Mouse (Mus musculus) urinary bladder, adult 18-20 months (tissue): ENCODE measurements around the gene Celsr2.

ENCODE experiments used
- DNase-seq, 2 experiments: peaks; one replicate each; pipeline ENCODE4 v3.0.0; 2022; ENCODE audit warnings: low spot score in 2 of 2, mixed read lengths in 2 of 2

Celsr2 gene

DNA sequence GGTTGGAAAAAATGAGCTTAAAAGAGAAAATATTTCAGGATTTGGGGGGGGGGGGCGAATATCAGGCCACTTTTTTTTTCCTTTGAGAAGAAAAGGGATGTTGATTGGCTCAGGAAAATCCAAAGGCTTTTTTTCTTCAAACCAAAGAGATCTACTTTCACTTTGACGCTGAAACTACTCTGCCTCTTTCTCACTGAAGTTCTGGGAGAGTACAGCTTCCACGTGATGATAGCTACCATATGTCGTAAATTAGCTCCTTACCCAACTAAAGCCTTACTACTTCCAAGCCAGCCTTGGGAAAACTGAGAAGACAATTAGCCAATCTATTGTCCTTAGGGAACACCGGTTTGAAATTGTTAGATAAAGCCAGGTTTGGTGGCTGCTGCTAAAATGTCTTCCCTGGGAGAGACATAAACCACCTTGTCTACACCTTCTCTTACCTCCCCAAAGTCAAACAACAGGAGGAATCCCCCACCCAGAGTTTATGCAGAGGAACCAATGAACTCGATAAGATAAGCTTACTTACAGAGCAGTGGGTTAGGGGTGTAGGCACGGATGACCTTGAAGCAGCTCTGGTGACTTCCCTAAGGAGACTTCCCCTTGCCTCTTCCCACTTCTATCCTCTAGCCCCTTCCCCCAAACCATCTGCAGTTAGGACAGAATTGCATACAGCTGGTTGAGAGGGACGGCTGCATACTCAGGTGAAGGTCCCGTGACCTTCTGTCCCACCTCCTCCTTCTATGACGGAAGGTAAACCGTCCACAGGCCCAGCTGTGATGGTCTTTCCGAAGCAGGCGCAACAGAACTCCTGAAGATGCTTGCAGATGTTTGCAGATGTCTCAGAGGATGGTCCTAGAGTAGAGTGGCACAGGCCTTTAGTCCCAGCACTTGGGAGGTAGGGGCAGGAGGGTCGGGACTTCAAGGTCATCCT, 33.1 kb downstream of the Celsr2 start:
- DNase-seq: no peak

DNA sequence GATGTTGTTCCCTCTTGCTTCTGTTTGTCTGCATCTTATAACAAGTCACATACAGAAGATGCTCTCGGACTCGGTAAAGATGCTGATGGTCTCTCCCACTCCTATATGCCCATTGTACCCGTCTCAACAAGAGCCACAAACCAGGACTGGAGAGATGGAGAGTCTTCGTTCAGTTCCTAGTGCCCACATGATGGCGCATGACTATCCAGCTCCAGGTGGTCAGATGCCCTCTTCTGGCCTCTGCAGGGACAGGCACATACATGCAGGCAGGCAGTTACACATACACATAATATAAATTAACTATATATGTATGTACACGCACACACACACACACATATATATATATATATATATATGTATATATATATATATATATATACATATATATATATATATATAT, 34.7 kb downstream of the Celsr2 start:
- no peak for DNase-seq

DNA sequence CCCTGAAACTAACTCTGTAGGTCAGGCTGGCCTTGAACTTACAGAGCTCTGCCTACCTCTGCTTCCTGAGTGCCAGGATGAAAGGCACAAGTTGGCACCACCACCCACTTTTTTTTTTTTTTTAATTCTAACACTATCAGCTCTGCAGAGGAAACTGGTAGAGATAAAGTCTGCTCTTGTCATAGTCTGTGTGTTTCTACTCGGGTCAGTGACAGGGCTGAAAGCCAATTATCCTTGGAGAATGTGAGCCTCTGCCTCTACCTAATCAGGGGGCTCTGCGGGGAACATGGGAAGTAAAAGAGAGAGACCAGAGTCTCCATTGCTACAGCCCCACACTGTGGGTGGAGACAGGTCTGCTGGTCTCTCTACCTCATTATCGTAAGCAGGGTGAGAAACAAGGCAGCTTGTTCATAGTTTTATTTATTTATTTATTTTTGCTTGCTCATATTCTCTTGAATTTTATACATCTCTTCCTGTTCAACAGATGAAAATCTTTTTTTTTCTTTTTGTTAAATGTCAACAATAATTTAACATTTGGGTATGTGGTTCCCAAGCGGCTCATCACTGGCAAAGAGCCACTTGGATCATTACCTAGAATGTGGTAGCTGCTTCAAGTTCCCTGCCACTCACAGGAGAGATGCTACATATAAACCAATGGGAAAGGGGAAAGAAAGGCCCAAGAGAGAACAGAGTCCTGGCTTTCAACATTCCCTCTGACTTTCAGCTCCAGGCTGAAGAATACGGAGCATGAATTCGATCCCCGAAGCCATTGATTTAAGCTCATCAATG, 36.3 kb downstream of the Celsr2 start:
- no peak for DNase-seq

DNA sequence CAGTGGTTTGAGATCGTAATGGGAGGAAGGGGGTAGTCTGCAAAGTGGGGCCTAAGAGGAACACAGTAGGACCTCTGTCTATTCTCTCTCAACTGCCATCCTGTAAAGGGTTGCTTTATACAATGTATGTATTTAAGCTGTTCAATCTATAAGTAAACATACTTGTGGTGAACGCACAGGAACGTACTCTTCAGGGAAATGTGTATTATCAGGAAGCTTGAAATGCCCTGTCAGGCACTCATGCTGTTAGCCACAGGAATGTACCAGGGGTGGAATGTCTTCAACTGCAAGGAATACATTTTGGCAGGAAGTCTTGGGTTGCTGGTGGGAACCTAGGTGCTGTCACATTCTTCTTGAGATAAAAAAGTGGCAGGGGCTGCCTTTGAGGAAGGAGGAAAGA, 42.7 kb downstream of the Celsr2 start:
- DNase-seq: no peak

DNA sequence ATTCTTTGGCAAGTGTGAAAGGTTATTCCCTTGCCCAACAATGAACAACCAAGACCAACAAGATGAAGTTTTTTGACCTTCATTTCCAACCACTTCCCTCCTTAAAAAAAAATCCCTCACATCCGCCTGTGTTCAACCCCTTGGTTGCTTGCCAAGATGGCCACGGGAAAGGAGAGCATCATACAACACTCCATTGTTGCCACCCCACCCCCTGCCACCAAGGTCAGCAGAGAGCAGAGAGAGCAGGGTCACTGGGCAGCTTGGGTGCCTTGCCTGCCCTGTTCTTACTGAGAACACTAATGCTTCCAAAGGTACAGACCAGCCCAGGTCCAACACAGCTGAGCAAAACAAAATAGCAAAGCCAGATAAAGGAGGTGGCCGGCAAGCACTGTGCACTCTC, 43.1 kb downstream of the Celsr2 start:
- DNase-seq: no peak

DNA sequence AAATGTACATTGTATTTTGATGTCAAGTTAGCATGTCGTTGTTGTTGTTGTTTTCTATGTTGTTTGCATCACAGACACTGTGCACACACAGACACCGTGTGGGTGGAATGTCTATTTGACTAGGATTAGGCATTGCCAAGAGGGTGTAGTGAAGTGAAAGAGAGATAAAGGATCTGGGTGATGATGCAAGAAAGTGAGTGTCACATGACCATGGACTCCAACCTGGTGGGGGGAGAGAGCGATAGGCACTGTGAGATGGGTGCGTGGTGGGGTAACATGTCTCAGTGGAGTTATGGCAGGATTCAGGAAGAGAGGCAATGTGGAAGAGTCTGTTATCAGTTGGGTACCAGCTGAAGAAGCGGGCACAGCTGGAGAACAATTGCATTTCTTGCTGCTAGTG, 46.6 kb downstream of the Celsr2 start:
- no peak for DNase-seq

DNA sequence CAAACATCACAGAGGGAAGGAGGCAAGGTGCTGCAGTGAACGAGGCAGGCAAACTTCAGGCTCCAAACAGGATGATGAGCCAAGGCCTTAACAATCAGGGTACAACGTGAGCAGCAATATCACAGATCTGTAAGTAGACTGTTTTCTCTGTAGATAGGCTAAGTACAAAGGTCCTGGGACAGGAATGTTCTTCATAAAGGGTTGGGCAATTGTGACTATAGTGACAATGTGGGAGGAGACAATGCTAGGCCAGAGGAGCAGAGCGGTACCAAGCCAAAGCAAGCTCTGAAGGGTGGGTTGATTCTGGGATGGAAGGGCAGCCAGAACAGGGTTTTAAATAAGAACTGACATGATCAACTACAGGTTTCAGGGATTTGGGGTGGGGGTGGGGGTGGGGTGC, 47.5 kb downstream of the Celsr2 start:
- DNase-seq: no peak

DNA sequence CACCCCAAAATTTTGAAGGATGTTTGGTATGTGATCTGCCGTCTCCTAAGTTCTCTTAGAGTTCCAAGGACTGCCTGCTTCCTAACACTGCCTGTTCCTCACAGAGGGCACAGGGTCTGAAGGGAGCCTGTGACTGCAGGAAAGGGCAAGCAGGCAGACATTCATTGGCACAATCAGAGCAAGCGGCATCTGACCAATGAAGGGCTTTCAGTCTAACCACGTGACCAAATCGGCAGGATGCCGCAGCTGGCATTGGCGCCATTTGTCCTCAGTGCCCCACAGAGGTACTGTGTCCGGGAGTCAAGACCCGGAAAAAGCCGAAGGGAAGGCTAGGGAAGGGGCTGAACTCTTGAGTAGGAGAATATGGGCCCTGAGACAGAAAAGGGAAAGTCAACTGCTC, 48.2 kb downstream of the Celsr2 start:
- DNase-seq: no peak

DNA sequence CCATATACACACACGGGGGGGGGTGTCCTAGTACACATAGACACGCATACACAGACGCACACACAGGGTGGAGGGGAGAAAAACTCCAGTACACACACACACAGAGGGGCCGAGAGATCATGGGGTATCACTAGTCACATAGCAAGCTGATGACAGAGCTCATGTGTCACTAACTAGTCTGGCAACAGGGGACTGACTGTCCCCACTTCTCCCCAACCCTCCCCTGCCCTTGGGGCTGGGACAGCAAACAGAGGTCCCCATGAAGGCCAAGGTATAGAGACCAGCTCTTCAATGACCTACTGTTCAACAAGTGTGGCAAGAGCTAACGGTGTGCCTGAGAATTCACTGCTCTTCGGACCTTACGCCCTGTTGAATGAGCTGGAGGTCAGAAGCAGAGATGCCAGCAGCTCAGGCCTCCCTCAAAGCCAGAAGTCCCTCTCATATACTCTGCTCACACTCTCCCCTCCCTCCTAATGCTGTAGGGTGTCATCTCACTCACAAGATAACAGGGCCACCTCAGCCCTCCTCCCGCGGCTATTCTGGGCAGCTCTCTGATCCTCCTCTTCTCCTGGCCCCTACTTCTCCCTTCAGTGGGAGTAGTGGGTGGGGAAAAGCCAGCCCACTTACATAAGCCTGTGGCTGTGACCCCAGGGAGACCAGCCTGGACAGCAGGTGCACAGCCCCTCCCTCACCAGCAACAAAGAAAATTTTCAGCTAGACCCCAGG, 50.9 kb downstream of the Celsr2 start, which contains the start of gene Mybphl:
Gene Mybphl, plus strand, starts transcription at position 642 of the 726 bp plus-strand sequence.
- DNase-seq: no peak

DNA sequence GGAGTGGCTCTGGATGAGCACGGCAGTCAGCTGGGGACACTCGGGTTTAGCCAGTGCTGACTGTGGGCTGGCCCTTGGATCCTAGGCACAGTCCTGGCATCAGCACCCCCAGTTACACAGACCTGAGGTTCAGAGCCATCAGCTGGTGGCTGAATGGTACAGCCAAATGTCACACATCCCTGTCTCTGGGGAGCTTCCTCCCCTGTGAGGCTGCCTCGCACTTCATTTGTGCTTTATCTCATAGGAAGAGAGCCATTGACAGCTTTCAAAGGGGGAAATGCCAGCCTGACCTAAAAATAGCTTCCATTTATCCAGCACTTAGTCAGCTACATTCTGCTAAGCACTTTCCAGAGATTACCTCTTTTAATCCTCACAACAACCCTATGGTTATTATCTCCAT, 51.7 kb downstream of the Celsr2 start:
- no peak for DNase-seq

DNA sequence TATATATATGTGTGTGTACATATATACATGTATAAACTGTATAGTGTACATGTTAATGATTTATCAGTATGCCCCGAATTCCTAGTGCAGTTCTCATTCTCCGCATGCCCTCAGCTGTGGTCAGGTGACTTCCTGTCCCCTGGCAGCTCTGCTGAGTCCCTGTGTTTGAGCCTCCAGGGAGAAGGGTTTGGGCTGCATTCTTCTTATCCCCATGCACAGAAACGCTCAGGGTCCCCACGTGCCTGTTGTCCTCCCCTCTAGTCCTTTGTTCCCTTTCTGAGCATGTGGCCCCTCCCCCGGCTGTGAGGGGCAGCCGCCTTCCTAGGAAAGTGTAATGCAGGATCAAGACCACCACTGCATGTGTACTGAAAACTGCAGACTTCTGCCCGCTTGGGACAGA, 54.5 kb downstream of the Celsr2 start:
- no peak for DNase-seq

DNA sequence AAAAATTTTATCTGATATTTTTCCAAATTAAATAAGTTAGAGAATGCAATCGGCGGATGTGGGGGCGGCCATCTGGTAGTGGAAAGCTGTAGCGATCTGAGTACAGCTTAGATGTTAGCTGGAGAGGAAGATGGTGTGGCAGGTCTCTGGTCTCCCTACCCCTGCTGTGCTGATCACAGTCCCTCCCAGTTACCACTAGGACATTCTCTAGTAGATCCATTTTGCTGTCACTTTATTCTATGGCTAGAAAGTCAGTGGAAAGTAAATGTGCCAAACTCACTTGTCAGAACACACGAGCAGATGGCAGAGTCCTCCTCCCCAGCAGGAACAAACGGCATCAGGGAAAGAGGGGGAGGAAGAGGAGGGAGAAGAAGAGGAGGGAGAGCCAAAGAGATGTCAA, 56.9 kb downstream of the Celsr2 start:
- DNase-seq: no peak

DNA sequence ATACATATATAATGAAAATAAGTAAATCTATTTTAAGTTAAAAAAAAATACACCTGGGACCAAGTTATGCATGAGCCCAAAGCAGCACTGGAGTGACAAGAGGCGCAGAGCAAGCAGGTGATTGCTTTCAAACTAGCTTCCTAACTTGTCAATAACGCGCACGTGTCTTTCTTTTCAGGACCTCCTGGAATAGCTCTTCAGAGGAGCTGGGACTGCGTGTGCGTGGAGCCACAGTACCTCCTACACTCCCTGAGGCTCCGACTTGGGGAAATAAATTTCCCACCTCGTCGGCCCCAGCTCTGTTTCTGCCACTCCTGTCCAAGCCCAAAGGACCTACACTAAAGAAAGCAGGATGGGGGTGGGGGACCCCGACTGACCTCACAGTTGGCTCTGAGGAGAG, 58.3 kb downstream of the Celsr2 start:
- DNase-seq: no peak

DNA sequence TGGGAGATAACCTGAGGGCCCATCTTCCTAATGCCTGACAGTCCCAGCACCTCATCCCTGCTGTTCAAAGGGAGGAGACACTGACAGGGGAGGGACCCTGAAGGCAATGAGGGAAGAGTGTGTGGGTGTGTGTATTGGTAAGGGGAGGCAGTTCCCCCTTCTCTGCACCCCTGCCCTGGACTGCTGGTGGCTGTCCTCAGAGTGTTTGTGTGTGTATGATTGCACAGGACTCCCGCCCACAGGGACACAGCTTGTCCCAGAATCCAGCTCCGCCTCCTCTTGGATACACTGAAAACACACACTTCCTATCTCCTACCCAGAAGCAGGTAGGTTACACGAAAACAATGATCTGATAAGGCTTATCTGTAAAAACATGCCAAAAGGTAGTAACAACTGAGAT, 60.1 kb downstream of the Celsr2 start:
- DNase-seq: no peak

DNA sequence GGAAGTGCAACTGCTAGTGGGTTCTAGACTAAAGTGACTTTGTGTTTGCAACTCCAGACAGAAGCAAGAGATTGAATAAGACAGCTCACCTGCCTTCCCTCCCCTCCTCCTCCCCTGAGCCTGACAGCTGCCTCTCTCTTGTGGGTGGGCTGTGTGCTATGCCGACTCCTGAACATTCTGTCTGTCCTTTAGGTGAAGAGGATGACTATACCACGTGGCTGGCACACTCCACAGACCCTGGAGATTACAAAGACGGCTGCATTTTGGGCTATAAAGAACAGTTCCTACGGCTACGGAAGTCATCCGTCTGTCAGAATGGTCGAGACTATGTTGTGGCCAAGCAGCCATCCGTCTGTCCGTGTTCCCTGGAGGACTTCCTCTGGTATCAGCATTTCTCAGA, 67.0 kb downstream of the Celsr2 start:
- no peak for DNase-seq

DNA sequence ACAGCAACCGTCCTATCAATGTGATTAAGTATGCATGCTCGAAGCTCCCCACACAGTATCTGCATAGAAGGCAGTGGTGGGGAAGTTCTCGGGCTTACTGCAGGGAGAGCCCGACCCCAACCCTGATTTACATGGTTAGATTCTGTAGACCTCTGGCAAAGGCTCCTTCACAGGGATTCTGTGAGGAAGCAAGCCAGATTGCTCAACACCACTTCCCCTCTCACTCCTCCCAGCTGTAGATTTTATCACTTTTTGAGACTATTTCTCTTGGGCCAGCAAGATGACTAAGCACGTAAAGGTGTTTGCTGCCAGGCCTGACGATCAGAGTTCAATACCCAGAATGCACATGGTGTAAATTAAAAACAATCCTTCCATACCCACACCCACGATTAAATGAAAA, 69.5 kb downstream of the Celsr2 start:
- no peak for DNase-seq

DNA sequence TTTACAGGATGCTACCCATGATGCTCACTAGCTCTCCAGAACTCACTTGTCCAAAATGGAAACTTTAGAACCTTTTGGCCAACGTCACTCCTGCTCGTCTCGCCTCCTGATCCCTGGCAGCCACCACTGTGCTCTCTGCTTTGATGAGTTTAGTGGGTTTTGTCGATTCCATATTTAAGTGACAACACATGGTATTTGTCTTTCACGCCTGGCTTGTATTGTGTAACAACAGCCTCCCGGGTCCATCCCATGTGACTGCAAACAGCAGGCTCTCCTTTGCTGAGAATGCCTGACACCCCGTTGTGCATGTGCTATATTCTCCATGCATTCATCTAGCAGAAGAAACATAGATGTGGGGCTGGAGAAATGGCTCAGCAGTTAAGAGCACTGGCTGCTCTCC, 73.2 kb downstream of the Celsr2 start:
- DNase-seq: no peak

DNA sequence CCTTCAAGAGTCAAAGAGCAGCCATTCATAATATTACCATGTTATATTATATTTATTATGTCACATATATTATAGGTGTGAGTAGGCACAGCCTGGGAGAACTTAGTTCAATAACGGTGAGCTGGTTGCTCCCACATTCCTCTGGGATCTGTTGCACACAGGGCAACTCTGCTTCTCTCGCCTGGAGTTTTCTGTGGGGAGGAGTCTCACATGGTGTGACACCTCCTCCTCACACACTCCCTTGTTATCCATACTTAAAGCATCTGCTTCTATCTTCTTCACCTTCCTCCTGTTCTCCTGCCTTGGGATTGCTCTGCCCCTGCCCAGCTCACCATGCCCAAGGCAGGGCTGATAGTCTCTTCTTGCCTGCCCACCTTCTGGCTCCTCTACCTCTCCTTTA, 74.3 kb downstream of the Celsr2 start:
- DNase-seq: no peak
